Mouse (Mus musculus) forebrain, embryonic 10.5 days (tissue): ENCODE measurements at regions not wholly inside any gene's neighbourhood (a gene's known extent, or its start where the extent isn't known, plus 50 kb on each side); places are given as distances from the start of the nearest gene placed in this dataset.

Source experiments
- DNase-seq: peaks from one replicate; pipeline ENCODE4 v3.0.0-alpha.2; 2017; ENCODE audit warnings: low spot score; ENCODE audit errors: extremely low spot score
- H3K27ac ChIP-seq: fragments of 300-500 bp; sonication (generic); 2 replicates; pipeline ENCODE4 v1.5.1; 2016; ENCODE audit warnings: mild to moderate bottlenecking
- H3K27me3 ChIP-seq: fragments of 300-500 bp; sonication (generic); 2 replicates; pipeline ENCODE4 v1.6.1; 2016; ENCODE audit warnings: mild to moderate bottlenecking; ENCODE audit not compliant: poor library complexity, severe bottlenecking
- H3K36me3 ChIP-seq: fragments of 300-500 bp; sonication (generic); replicated peaks from 2 replicates; pipeline ENCODE4 v1.6.1; 2016; ENCODE audit warnings: mild to moderate bottlenecking, moderate library complexity
- H3K4me1 ChIP-seq: fragments of 300-500 bp; sonication (generic); 2 replicates; pipeline ENCODE4 v1.6.1; 2016
- H3K4me3 ChIP-seq: fragments of 300-500 bp; sonication (generic); 2 replicates; pipeline ENCODE4 v1.5.1; 2016; ENCODE audit warnings: mild to moderate bottlenecking, moderate library complexity
- H3K9me3 ChIP-seq: fragments of 300-500 bp; sonication (generic); 2 replicates; pipeline ENCODE4 v1.6.1; 2016; ENCODE audit warnings: mild to moderate bottlenecking, moderate library complexity
- WGBS: fragments of 180-500 bp; shearing (Covaris S2); methylation state at CpG from one replicate; pipeline ENCODE4 v1.1.7; 2016; 5-methylcytosine and 5-hydroxymethylcytosine counted together

DNA sequence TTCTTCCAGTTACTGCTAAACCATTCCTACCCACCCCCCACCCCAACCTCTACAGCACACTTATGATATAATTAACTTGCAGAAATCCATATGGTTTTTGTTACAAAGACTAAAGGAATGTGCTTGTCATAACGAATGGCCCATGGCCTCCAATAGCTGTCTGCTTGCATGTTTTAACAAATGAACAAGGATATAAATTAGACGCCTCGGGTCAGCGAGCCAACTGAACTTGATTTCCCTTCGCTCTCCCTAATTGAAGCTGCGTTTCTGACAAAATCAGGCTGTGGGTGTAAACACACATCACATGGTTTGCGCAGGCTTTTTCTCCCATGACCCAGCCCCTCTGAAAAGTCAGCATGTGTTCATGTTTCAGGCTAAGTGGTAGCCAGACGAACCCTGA, 174.6 kb upstream of the Slc38a2 start:
- Histone ChIP-seq H3K4me3 (no peak overlapping the region), H3K9me3 (no peaks in the 10 kb centered on the region), H3K27me3 (no peaks in the 10 kb centered on the region), H3K27ac (no peak overlapping the region), H3K4me1 (peaks cover 7% of the 10 kb centered on the region; the same call in 1 of the 2 replicates), H3K36me3 (no peaks in the 10 kb centered on the region)
- 71% methylated on average over 8 of the region's 8 CpGs for WGBS
- DNase-seq: no peak

DNA sequence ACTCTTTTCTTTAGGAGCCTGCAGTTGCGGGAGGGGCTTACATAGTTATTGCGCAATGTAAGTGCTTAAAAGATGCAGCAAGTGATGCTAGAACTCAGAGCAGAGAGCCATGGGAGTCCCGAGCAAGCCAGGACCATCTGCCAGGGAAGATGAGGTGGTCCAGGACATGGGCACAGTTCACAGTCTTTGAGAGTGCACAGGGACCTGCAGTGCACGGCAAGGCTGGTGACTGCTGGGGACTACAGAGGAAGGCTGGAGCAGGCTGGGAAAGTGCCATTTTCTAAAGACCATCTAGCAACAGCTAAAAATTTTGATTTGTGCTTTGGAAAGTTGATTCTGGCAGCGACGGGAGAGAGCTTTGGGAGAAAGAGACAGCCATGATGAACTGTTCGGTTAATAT, 174.0 kb upstream of the Slc38a2 start:
- Histone ChIP-seq H3K27ac (no peak overlapping the region), H3K27me3 (no peaks in the 10 kb centered on the region), H3K9me3 (no peaks in the 10 kb centered on the region), H3K4me3 (no peak overlapping the region), H3K4me1 (peaks cover 7% of the 10 kb centered on the region; the same call in 1 of the 2 replicates), H3K36me3 (no peaks in the 10 kb centered on the region)
- 87% methylated on average over 7 of the region's 7 CpGs for WGBS
- DNase-seq: no peak

DNA sequence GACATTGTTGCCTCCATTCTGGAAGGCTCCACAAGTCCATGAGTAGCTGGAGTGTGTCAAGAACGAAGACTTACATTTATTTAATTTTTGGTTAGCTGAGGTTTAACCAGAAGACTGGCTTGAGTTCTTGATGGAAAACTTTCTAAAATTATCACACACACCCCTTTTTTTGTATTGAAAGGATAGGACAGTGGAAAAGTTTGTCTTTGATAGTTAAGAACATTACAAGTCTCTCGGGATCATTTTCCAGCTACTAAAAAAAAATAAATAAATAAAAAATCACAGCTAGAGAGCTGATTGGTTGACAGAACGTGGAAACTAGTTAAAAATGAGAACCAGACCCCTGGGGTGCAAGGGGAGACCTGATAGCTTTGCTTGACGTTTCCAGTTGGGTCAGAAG, 173.6 kb upstream of the Slc38a2 start:
- H3K4me1 ChIP-seq: peaks cover 7% of the 10 kb centered on the region; the same call in 1 of the 2 replicates
- H3K36me3 ChIP-seq: no peaks in the 10 kb centered on the region
- 72% methylated on average over 4 of the region's 4 CpGs for WGBS
- no peaks in the 10 kb centered on the region for H3K9me3 ChIP-seq
- no peak for DNase-seq
- no peaks in the 10 kb centered on the region for H3K27me3 ChIP-seq
- H3K4me3 ChIP-seq: no peak overlapping the region
- no peak overlapping the region for H3K27ac ChIP-seq

- Histone ChIP-seq H3K4me1 (no peaks in the 10 kb centered on the region), H3K9me3 (no peaks in the 10 kb centered on the region), H3K27ac (no peak overlapping the region), H3K36me3 (no peaks in the 10 kb centered on the region), H3K4me3 (no peak overlapping the region), H3K27me3 (no peaks in the 10 kb centered on the region)
- DNase-seq: no peak
- 90% methylated on average over 7 of the region's 7 CpGs for WGBS
Measured at GRCm38 (mm10) chr15:96867701-96868100, 168.2 kb upstream of the Slc38a2 start.

DNA sequence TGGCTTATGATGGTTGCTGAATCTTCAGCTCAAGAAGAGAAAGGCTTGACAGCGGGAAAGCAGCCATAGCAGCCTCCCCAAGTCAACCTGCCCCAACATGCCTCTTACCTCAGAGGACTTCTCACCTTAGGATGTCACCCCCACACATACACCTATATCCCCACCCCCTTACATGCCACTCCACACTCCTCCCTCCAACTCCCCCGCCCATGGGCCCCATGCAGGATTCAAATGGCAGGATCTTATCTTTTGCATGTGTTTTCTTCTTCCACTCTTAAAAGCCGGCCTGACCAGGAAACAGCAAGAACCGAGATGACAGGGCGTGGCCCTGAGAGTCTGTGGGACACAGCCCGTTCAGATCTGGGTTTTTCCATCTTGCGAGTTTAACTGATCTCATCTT, 166.4 kb upstream of the Slc38a2 start:
- H3K27ac ChIP-seq: no peak overlapping the region
- no peak overlapping the region for H3K4me3 ChIP-seq
- WGBS: 89% methylated on average over 7 of the region's 7 CpGs
- DNase-seq: no peak
- no peaks in the 10 kb centered on the region for H3K36me3 ChIP-seq
- no peaks in the 10 kb centered on the region for H3K4me1 ChIP-seq
- no peaks in the 10 kb centered on the region for H3K27me3 ChIP-seq
- no peaks in the 10 kb centered on the region for H3K9me3 ChIP-seq

GRCm38 (mm10) chr15:96857709-96858108, 158.2 kb upstream of the Slc38a2 start:
- Histone ChIP-seq H3K27ac (no peak overlapping the region), H3K4me1 (no peaks in the 10 kb centered on the region)

DNA sequence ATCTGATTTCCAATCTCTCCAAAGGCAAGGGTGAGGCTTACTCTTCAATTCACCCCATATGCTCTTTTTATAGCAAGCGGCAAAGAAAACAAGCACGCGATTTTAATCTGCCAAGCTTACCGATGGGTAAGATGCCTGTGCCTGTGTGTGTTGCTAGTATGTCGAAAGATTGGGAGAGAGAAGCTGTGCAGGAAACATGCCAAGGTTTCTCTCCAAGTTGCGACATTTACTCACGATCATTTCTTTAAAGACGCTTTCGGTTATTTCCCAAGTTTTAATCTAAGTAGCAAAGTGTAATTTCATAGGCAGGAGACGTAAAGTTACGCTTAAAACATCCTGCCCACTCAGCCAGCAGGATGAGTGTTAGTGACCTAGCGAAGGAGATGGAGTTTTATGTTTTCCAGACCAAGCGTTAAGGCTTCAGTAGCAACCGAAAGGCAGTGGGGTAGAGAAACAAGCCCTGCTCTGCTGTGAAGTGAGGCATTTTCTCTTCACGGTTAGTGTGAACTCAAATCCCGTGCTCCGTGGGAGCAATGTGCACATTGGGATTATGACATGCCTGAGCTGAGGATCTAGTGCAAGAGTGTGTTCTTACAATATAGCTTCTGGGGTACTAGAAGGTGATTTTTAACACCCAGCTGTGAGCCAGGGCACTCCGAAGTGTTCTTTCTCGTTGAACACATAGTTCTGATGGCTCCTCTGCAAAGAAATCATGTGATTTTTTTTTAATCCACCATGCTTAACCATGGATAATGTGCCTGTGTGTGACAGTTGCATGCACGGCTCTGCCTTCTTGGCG, 152.6 kb upstream of the Slc38a2 start:
- DNase-seq: no peak
- no peaks in the 10 kb centered on the region for H3K9me3 ChIP-seq
- H3K4me1 ChIP-seq: no peaks in the 10 kb centered on the region
- H3K36me3 ChIP-seq: no peaks in the 10 kb centered on the region
- no peak overlapping the region for H3K27ac ChIP-seq
- 92% methylated on average over 21 of the region's 21 CpGs for WGBS
- no peak overlapping the region for H3K4me3 ChIP-seq
- H3K27me3 ChIP-seq: no peaks in the 10 kb centered on the region

More at GRCm38 (mm10) chr15:96857709-96858108, 158.2 kb upstream of the Slc38a2 start:
- 76% methylated on average over 3 of the region's 3 CpGs for WGBS
- no peak for DNase-seq
- Histone ChIP-seq H3K4me3 (no peak overlapping the region), H3K36me3 (no peaks in the 10 kb centered on the region), H3K27me3 (no peaks in the 10 kb centered on the region), H3K9me3 (no peaks in the 10 kb centered on the region)

DNA sequence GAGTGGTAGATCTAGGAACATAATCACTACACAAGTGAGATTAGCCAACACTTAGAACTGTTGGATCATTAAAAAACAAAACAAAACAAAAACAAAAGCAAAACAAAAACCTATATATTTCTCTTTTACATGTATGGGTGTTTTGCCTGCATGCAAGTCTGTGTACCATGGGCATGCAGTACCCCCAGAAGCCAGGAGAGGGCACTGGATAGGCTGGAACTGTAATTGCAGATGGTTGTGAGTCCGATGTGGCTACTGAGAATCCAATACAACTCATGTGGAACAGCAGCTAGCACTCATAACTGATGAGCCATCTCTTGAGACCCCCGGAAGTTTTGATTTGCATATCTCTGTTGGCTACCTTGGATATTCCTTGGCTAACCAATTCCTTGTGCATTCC, 148.6 kb upstream of the Slc38a2 start:
- Histone ChIP-seq H3K27me3 (no peaks in the 10 kb centered on the region), H3K4me3 (no peak overlapping the region), H3K27ac (no peak overlapping the region), H3K36me3 (no peaks in the 10 kb centered on the region), H3K9me3 (no peaks in the 10 kb centered on the region), H3K4me1 (no peaks in the 10 kb centered on the region)
- WGBS: 81% methylated on average over 2 of the region's 2 CpGs
- no peak for DNase-seq

- Histone ChIP-seq H3K36me3 (no peaks in the 10 kb centered on the region), H3K9me3 (no peaks in the 10 kb centered on the region), H3K4me3 (no peak overlapping the region), H3K4me1 (no peaks in the 10 kb centered on the region), H3K27ac (no peak overlapping the region), H3K27me3 (no peaks in the 10 kb centered on the region)
- WGBS: 90% methylated on average over 6 of the region's 6 CpGs
- DNase-seq: no peak
Measured at GRCm38 (mm10) chr15:96845221-96845620, 145.7 kb upstream of the Slc38a2 start.

DNA sequence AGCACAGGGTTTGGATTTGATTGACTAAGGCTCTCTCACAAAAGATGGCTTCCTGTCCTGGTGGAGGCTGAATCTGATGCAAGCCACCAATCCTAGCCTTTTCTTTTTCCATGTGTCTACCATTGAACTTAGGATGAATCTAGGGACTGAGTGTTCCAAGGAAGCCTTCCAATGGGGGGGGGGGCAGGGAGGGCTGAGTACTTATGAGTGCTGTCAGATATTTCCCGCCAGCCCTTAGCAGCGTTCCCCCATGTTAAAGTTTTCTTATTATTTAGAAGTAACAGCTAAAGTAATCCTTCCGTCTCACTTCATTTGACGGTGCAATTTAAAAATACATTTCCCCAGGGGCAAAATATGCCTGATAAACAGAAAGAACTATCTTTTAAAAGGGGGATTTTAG, 144.8 kb upstream of the Slc38a2 start:
- no peak overlapping the region for H3K4me3 ChIP-seq
- DNase-seq: no peak
- no peaks in the 10 kb centered on the region for H3K9me3 ChIP-seq
- H3K4me1 ChIP-seq: no peaks in the 10 kb centered on the region
- H3K36me3 ChIP-seq: no peaks in the 10 kb centered on the region
- H3K27me3 ChIP-seq: no peaks in the 10 kb centered on the region
- WGBS: 94% methylated on average over 4 of the region's 4 CpGs
- H3K27ac ChIP-seq: no peak overlapping the region

GRCm38 (mm10) chr15:96843589-96843988, 144.1 kb upstream of the Slc38a2 start:
- no peaks in the 10 kb centered on the region for H3K9me3 ChIP-seq
- H3K36me3 ChIP-seq: no peaks in the 10 kb centered on the region
- no peaks in the 10 kb centered on the region for H3K4me1 ChIP-seq
- 93% methylated on average over 7 of the region's 7 CpGs for WGBS
- no peak overlapping the region for H3K4me3 ChIP-seq
- no peak for DNase-seq
- H3K27me3 ChIP-seq: no peaks in the 10 kb centered on the region
- H3K27ac ChIP-seq: no peak overlapping the region

DNA sequence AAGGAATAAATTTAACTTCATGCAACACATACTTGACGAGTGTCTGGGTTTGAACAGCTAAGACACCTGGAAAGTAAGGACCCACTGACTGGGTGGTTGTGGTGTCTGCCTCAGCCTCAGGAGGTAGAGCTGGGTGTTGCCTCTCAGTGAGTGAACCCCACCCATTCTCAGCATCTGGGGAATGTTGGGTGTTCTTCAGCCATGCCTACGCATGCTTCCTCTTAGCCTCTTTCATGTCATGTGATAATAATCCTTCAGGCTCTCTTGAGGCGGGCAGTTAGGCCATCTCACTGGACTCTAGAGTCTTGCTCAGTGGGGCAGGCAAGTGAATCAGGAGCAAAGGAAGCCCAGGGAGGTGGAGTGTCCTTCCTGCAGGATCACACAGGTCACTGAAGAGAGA, 143.4 kb upstream of the Slc38a2 start:
- Histone ChIP-seq H3K4me3 (no peak overlapping the region), H3K36me3 (no peaks in the 10 kb centered on the region), H3K4me1 (no peaks in the 10 kb centered on the region), H3K27me3 (no peaks in the 10 kb centered on the region), H3K27ac (no peak overlapping the region), H3K9me3 (no peaks in the 10 kb centered on the region)
- no peak for DNase-seq
- WGBS: 95% methylated on average over 3 of the region's 3 CpGs

DNA sequence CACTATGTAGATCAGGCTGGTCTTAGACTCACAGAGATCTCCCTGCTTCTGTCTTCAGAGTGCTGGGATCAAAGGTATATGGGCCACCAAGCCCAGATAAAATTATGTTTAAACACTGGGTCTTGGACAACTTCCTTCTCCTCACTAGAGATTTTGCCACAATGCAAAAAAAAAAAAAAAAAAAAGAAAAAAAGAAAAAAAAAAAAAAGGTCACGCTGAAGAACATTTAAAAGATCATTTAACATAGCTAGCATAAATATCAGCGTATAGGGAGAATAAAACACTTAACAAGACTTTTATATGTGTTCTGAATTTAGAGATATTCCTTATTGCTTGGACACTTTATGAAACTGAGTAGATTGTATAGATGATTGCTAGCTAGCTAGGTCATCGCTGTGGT, 137.1 kb upstream of the Slc38a2 start:
- H3K9me3 ChIP-seq: no peaks in the 10 kb centered on the region
- H3K4me3 ChIP-seq: no peak overlapping the region
- no peaks in the 10 kb centered on the region for H3K4me1 ChIP-seq
- DNase-seq: no peak
- 95% methylated on average over 3 of the region's 3 CpGs for WGBS
- no peak overlapping the region for H3K27ac ChIP-seq
- H3K27me3 ChIP-seq: no peaks in the 10 kb centered on the region
- H3K36me3 ChIP-seq: no peaks in the 10 kb centered on the region

GRCm38 (mm10) chr15:96834862-96835261, 135.3 kb upstream of the Slc38a2 start:
- no peak overlapping the region for H3K4me3 ChIP-seq
- no peaks in the 10 kb centered on the region for H3K36me3 ChIP-seq
- H3K27me3 ChIP-seq: no peaks in the 10 kb centered on the region
- no peak for DNase-seq
- H3K4me1 ChIP-seq: no peaks in the 10 kb centered on the region
- H3K9me3 ChIP-seq: no peaks in the 10 kb centered on the region
- WGBS: 87% methylated on average over 9 of the region's 9 CpGs
- no peak overlapping the region for H3K27ac ChIP-seq
